Mouse (Mus musculus) kidney, adult 9 months (tissue): ENCODE results near the gene Tfeb.

ENCODE experiments used
- DNase-seq: peaks from one replicate; pipeline ENCODE4 v3.0.0; 2022

Gene Tfeb

DNA sequence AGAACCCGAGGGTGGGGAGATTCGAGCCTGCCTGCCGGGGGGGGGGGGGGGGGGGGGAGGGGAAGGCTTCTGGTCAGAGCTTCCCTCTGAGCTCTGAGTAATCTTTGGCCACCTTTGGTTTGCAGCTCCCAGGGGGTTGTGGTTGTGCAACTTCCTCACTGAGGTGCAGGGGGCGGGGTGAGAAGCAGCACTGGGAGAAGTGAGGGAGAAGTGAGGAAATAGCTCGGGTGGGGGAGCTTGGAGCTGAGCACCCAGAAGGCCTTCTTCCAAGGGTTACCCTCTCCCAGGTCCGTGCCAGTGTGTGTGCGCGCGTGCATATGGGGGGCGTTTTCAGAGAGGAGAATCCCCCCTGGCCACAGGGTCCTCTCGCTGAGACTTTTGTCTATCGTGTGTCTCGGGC lies 17.4 kb downstream of the Tfeb start:
- DNase-seq, result no peak

- DNase-seq, result no peak
These were observed 19.5 kb downstream of the Tfeb start for GRCm38 (mm10) chr17:47756366-47756765.

DNA sequence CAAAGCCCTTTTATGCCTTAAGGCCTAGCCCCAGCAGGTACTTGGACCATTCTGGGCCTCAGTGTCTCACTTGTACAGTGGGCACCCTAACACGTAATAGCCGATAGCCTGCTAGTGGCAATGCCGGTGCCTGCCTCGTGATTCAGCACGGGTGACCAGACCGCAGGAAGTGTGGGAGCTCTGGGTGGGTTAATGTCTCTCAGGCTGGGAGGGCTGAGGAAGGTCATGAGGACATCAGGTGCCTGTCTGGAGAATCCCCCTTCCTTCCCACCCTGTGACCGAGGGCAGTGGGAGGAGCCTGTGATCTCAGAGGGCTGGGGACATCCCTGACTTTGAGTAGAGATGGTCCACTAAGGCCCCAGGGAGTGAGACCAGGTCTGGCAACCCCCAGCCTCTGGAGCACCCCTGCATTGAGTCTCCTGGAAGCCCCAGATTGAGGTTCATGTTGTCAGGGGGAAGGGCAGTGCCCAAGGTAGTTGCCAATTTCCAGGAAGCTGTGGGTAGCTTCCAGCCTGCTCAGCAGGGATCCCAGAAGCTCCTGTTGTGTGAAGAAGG lies 20.3 kb downstream of the Tfeb start:
- no peak for DNase-seq

- DNase-seq, result no peak
These were observed 23.0 kb downstream of the Tfeb start for GRCm38 (mm10) chr17:47759702-47760410.

DNA sequence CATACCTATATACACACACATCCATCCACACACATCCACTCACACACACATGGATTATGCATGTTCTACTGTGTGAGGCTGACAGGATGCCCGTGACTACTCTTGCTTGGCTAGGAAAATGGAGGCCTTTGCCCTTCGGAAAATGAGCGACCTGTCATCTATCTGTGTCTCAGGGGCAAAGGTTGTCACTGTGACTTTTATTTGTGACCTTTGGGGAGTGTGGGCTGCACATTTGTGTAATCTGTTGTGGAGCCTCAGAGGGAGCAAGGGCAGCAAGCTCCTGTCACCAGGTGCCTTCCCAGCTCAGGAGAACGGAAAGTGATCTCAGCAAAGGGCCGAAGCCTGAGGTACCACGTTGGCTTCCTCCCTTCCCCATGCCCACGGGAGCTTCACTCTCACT lies 25.2 kb downstream of the Tfeb start:
- DNase-seq, result no peak

DNA sequence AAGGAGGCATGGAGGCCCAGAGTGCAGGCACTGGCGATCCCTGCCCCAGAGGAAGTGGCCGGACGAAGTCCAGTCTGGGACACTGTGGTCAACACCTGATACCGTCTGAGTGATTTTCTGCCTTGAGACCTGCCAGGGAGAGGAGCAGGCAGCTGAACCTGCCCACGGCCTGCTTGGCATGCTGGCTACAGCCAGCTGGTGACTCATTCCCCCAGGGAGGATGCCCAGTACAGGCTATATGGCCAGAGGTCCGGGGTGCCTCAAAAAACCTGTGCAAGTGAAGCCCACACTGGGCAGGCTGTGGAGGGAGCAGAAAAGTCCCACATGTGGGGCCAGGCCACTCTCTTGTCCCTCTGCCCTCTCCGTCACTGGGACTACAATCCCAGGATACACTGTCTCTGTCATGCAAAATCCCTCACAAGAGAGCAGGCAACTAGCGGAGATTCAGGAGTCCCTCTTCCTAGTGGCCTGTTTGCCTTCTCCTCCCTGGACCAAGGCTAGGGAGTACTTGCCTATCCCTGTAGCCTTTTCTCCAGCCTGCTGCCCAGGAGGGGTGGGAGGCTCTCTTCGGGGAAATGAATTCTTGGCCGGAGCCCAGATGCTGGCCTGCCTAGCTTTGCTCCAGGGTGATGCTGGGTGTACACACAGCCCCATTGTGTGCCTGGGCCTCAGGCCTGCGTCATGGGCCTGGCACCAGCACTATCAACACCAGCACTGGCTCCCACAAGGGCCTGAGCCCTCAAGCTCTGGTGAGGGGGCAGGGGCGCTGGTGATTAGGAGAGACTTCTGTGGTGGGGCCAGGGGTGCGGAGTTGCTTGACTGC lies 25.9 kb downstream of the Tfeb start:
- DNase-seq, result peak; percentile 62

DNA sequence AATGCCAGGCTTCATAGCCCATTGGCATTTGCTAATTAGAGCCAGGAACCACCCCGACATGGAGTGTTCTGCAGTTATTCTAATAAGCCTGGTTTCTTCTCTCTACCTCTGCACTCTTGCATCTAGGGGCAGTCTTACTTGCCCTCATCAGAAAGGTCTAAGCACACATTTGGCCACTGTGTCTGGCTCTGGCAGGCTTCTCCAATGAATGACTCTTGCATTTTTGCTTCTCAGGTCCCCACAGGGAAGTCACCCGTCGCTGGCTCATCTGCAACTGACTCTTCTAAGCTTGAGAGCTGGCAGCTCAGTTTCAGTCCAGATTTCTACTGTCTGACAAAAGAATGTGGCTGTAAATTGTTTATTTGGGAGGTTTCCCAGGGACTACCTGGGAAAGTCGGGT lies 29.2 kb downstream of the Tfeb start:
- DNase-seq, result no peak

- no peak for DNase-seq
These were observed 29.7 kb downstream of the Tfeb start for GRCm38 (mm10) chr17:47766407-47767043.

GRCm38 (mm10) chr17:47767081-47767455 lies 30.2 kb downstream of the Tfeb start:
- DNase-seq, result no peak

DNA sequence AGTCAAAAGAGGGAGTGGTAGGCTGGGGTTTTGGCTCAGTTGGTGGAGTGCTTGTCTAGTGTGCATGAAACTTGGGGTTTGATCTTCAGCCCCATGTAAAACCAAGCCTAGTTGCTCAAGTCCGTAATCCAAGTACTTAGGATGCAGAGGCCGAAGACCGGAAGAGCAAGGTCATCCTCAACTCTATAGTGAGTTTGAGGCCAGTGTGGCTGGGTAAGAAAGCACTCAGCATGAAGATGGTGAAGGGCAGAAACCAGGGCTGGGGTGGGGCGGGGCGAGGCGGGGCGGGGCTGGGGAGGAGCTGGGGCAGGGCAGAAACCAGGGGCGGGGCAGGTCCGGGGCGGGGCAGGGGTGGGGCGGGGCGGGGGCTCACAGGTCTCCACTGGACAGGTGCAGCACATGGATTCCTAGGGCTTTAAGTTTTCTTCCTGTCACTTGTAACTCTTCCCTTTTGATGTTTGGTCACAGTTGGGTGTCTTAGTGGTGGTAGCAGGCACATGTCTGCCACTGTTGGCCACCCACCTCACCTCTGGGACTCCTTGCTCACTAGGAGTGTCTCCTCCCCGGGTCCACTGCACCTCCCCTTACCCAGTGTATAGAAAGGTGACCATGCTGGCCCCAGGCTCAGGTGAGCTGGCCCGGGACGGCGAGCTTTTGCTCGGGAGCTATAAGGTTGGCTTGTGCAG lies 30.8 kb downstream of the Tfeb start:
- DNase-seq, result no peak

GRCm38 (mm10) chr17:47768707-47769276 lies 32.0 kb downstream of the Tfeb start:
- DNase-seq, result peak; percentile 37

DNA sequence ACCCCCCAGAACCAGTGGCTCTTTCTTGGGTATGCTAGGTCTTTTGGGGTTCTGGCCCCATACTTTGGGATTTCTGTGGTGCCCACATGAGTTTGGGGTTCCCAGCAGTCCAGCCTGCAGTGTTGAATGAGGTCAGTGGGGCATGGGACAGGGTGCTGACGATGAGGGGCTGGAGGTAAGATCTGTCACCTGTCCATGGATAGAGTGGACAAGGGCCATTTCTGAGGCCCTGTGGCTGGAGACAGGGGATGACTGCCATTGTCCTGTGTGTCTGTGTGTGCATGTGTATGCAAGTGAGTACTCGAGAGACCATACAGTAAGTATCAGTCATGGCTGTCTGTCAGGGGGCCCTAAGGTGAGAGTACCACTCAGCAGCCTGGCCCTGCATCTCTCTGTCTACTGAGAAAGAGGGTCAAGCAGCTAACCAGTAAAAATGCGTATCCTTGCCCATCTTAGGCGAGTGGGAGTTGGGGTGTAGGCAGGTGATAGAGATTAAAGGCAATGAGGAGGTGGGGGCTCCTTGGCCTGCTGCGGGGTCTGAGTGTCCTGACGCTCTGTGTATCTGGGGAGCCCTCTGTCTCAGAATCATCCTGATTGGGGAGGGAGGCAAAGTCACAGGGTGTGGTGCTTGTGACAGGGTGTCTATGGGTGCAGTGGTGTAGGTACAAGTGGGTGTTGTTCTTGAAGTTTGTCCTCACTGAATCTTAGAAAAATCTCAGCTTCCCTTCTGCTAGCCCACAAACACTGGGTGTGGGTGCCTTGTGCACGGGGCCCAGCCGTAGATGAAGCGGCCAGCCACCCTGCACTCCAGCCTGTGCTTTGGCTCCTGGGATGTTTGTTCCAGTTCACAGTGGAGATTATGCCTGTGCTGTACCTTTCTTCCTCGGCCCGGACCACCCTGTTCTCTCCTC lies 32.8 kb downstream of the Tfeb start:
- no peak for DNase-seq

GRCm38 (mm10) chr17:47773604-47774003 lies 36.8 kb downstream of the Tfeb start:
- DNase-seq, result no peak

GRCm38 (mm10) chr17:47777141-47777540 lies 40.3 kb downstream of the Tfeb start:
- DNase-seq, result no peak

GRCm38 (mm10) chr17:47780470-47780869 lies 43.6 kb downstream of the Tfeb start:
- DNase-seq, result no peak

- DNase-seq, result no peak
These were observed 45.7 kb downstream of the Tfeb start for GRCm38 (mm10) chr17:47782486-47782885.

DNA sequence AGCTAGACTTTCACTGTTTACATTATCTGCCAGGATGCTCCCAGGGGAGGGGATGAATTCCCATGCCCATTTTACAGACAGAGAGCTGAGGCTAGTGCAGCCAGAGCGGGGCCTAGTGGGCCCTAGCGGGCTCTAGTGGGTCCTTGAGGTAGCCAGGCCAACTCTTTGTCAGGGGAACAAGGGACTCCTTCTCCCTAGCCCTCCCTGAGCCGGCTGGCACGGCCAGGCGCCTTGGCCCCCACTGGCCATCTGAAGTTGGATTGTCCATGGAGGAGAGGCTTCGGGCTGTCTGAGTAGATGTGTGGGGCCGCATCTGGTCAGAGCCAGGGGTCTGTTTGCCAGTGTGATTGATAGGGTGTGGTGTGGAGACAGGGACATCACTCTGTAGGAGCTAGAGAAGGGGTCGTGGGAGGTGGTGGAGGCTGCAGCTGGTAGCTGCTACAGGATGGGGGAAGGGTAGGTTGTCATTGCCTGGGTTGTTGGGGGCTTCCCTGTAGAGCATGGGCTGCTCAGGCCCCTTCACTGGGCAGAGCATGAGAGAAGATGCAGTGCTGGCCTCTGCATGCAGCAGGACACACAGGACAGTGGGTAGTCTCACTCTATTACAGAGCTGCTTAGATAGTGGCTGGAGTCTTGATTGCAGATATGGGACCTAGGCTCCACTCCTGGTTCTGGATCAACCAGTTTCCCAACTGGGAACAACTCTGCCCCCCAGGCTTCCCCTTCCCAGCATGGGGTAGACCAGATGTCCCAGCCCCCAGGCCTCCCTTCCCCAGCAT lies 46.8 kb downstream of the Tfeb start:
- no peak for DNase-seq

- no peak for DNase-seq
These were observed 47.6 kb downstream of the Tfeb start for GRCm38 (mm10) chr17:47784411-47784810.

DNA sequence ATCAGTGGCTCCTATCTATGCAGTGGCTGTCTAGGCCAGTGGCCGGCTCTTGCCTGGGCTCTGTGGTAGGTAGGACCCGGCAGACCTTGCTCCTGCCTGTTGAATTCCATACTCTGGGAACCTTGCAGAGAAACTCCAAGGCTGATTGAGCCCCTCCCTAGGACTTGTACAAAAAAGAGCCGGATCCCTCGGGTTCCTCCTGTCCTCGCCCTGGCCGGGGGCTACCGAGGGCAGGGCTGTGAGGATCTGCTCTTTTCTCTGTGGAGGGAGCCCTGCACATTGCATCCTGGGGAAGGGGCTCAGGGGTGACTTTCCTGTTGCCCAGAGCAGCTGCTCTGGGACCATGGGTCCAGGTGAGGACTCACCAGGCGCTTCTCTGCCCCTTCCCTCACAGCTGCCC lies 50.8 kb downstream of the Tfeb start:
- DNase-seq, result no peak

GRCm38 (mm10) chr17:47788306-47788705 lies 51.5 kb downstream of the Tfeb start:
- no peak for DNase-seq

- DNase-seq, result no peak
These were observed 52.2 kb downstream of the Tfeb start for GRCm38 (mm10) chr17:47788996-47789395.
